Mouse (Mus musculus) layer of hippocampus, adult 9-10 months (tissue): ENCODE results near the gene Spc25.

Experiments used
- DNase-seq: peaks from one replicate; pipeline ENCODE4 v3.0.0; 2022; ENCODE audit warnings: low spot score

Spc25 gene

GRCm38 (mm10) chr2:69179721-69180120 lies 26.3 kb downstream of the Spc25 start:
- DNase-seq: no peak

GRCm38 (mm10) chr2:69175296-69175695 lies 30.7 kb downstream of the Spc25 start:
- DNase-seq: no peak

- DNase-seq: no peak
Observed at GRCm38 (mm10) chr2:69170395-69171077, 35.5 kb downstream of the Spc25 start.

- no peak for DNase-seq
Observed at GRCm38 (mm10) chr2:69158907-69159306, 47.1 kb downstream of the Spc25 start.

GRCm38 (mm10) chr2:69156283-69156682 lies 49.7 kb downstream of the Spc25 start:
- no peak for DNase-seq

- no peak for DNase-seq
Observed at GRCm38 (mm10) chr2:69155861-69156260, 50.1 kb downstream of the Spc25 start.

GRCm38 (mm10) chr2:69150841-69151240 lies 55.2 kb downstream of the Spc25 start:
- no peak for DNase-seq

GRCm38 (mm10) chr2:69149154-69149553 lies 56.8 kb downstream of the Spc25 start:
- DNase-seq: no peak

- DNase-seq: no peak
Observed at GRCm38 (mm10) chr2:69148691-69149090, 57.3 kb downstream of the Spc25 start.
